Mouse (Mus musculus) splenic B cell, adult 2 months (primary cell): ENCODE results near the gene Gaa.
"Not testable (repeated sequence)": the region's sequence is repeated elsewhere in the genome, so short reads cannot be mapped to it uniquely, and the experiment has no call there.

Source experiments
- DNase-seq: peaks from one replicate; pipeline ENCODE4 v3.0.0-alpha.2; 2011; ENCODE audit warnings: low read depth, low spot score
- H3K27me3 ChIP-seq: 2 replicates; pipeline ENCODE4 v1.6.1; 2012; ENCODE audit warnings: mild to moderate bottlenecking, low read length, moderate library complexity, mixed read lengths; ENCODE audit not compliant: control insufficient read depth, poor library complexity, insufficient read depth, severe bottlenecking
- H3K36me3 ChIP-seq: 2 replicates; pipeline ENCODE4 v1.6.1; 2012; ENCODE audit warnings: mild to moderate bottlenecking, low read length, moderate library complexity, mixed read lengths; ENCODE audit not compliant: control insufficient read depth, poor library complexity, insufficient read depth, severe bottlenecking

Gene Gaa

GRCm38 (mm10) chr11:119237568-119238304 is 30.0 kb upstream of the Gaa start:
- Histone ChIP-seq H3K27me3 (no peaks in the 10 kb centered on the region), H3K36me3 (no peaks in the 10 kb centered on the region)
- peak; percentile 63 for DNase-seq

- no peaks in the 10 kb centered on the region for H3K36me3 ChIP-seq
- H3K27me3 ChIP-seq: no peaks in the 10 kb centered on the region
- peak; percentile 82 for DNase-seq
Measured at GRCm38 (mm10) chr11:119238305-119238721, 29.4 kb upstream of the Gaa start.

GRCm38 (mm10) chr11:119239480-119239879 is 28.2 kb upstream of the Gaa start:
- H3K27me3 ChIP-seq: no peaks in the 10 kb centered on the region

GRCm38 (mm10) chr11:119245543-119245942 is 22.1 kb upstream of the Gaa start:
- not testable (repeated sequence) for H3K36me3 ChIP-seq, DNase-seq, H3K27me3 ChIP-seq

More at GRCm38 (mm10) chr11:119239480-119239879, 28.2 kb upstream of the Gaa start:
- DNase-seq: no peak
- no peaks in the 10 kb centered on the region for H3K36me3 ChIP-seq

- no peaks in the 10 kb centered on the region for H3K27me3 ChIP-seq
Measured at GRCm38 (mm10) chr11:119249011-119249410, 18.7 kb upstream of the Gaa start.

GRCm38 (mm10) chr11:119250998-119251397 is 16.7 kb upstream of the Gaa start:
- Histone ChIP-seq H3K36me3 (no peaks in the 10 kb centered on the region), H3K27me3 (no peaks in the 10 kb centered on the region)
- DNase-seq: no peak

More at GRCm38 (mm10) chr11:119249011-119249410, 18.7 kb upstream of the Gaa start:
- no peaks in the 10 kb centered on the region for H3K36me3 ChIP-seq
- peak; percentile 82 for DNase-seq

GRCm38 (mm10) chr11:119252854-119253541 is 14.7 kb upstream of the Gaa start:
- Histone ChIP-seq H3K27me3 (no peaks in the 10 kb centered on the region), H3K36me3 (no peaks in the 10 kb centered on the region)
- peak; percentile 59 for DNase-seq

GRCm38 (mm10) chr11:119256557-119256956 is 11.1 kb upstream of the Gaa start:
- H3K27me3 ChIP-seq, DNase-seq, H3K36me3 ChIP-seq: not testable (repeated sequence)

GRCm38 (mm10) chr11:119258216-119258571 is 9.5 kb upstream of the Gaa start:
- no peaks in the 10 kb centered on the region for H3K27me3 ChIP-seq
- no peaks in the 10 kb centered on the region for H3K36me3 ChIP-seq
- DNase-seq: no peak

- no peaks in the 10 kb centered on the region for H3K27me3 ChIP-seq
- peak; percentile 56 for DNase-seq
- H3K36me3 ChIP-seq: no peaks in the 10 kb centered on the region
Measured at GRCm38 (mm10) chr11:119258572-119259322, 8.9 kb upstream of the Gaa start.

- DNase-seq: no peak
- Histone ChIP-seq H3K36me3 (no peaks in the 10 kb centered on the region), H3K27me3 (no peaks in the 10 kb centered on the region)
Measured at GRCm38 (mm10) chr11:119259977-119260376, 7.7 kb upstream of the Gaa start.

- no peak for DNase-seq
- Histone ChIP-seq H3K36me3 (no peaks in the 10 kb centered on the region), H3K27me3 (no peaks in the 10 kb centered on the region)
Measured at GRCm38 (mm10) chr11:119264413-119264812, 3.3 kb upstream of the Gaa start.

GRCm38 (mm10) chr11:119265811-119266210 is 1.9 kb upstream of the Gaa start:
- DNase-seq: no peak
- no peaks in the 10 kb centered on the region for H3K36me3 ChIP-seq
- no peaks in the 10 kb centered on the region for H3K27me3 ChIP-seq

GRCm38 (mm10) chr11:119267241-119267674 is 429 bp upstream of the Gaa start:
- no peak for DNase-seq
- no peaks in the 10 kb centered on the region for H3K36me3 ChIP-seq

More at GRCm38 (mm10) chr11:119267241-119267674, 429 bp upstream of the Gaa start:
- H3K27me3 ChIP-seq: no peaks in the 10 kb centered on the region
